Mouse (Mus musculus): ENCODE measurements around the gene Gpr19. TPM values are rescaled to one million over a fixed set of nuclear protein-coding genes. Genes with fewer than 3 reads are reported as not detected.

The Gpr19 gene
- polyA plus RNA-seq, 1 experiment from 2014 or later, result 13.2 TPM

DNA sequence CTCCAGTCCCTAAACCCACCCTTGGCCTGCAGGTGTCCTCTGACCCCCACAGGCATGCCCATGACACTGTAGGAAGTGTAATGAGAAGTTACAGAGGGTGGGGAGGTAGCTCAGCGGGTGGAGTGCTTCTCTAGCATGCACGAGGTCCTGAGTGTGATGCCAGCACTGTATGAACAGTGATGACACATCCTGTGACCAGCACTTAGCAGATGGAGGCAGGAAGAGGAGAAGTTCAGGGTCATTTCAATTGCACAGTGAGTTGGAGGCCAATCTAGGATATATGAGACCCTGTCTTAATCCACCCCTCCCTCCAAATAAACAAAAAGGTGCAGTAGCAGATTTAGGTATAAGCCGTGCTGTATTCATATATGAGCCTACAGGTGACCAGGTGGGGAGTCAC is 48.4 kb downstream of the Gpr19 start:
- H3K9ac ChIP-seq (replicated peaks; ENCODE audit: low read length), result no peak overlapping the region
- DNase-seq (ENCODE audit: low spot score) (no peak), ATAC-seq (replicated peaks; ENCODE audit: insufficient number of reproducible peaks, low FRiP score, low TSS enrichment, low read depth) (no peak)
- H3K27me3 ChIP-seq (ENCODE audit: control insufficient read depth, insufficient read depth, low read length), result no peaks in the 10 kb centered on the region
- 77% methylated on average over 3 of the region's 3 CpGs for WGBS
- no peak overlapping the region for H3K4me2 ChIP-seq (ENCODE audit: low read depth, low read length)
- no peaks in the 10 kb centered on the region for H3K4me1 ChIP-seq (ENCODE audit: control insufficient read depth, insufficient read depth, low read length)
- no peak overlapping the region for H3K27ac ChIP-seq (replicated peaks; ENCODE audit: low read depth, low read length)
- H3K4me3 ChIP-seq (ENCODE audit: low read depth, low read length), result no peak overlapping the region
- H3K9me3 ChIP-seq (replicated peaks; ENCODE audit: control insufficient read depth, low read length), result no peaks in the 10 kb centered on the region
- H3K36me3 ChIP-seq (replicated peaks; ENCODE audit: control insufficient read depth, insufficient read depth, low read depth, low read length), result no peaks in the 10 kb centered on the region

DNA sequence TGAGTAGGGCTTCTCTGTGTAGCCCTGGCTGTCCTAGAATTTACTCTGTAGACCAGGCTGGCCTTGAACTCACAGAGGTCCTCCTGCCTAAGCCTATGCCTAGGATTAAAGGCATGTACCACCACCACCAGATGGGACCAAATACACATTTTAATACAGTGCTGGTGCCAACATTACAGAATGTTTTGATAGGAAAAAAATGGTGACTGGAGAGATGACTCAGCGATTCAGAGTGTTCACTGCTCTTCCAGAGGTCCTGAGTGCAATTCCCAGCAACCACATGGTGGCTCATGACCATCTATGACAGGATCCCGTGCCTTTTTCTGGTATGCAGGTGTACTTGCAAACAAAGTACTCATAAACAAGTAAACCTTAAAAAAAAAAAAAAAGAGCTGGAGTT is 48.9 kb downstream of the Gpr19 start:
- Histone ChIP-seq H3K36me3 (replicated peaks; ENCODE audit: control insufficient read depth, insufficient read depth, low read depth, low read length) (no peaks in the 10 kb centered on the region), H3K4me2 (ENCODE audit: low read depth, low read length) (no peak overlapping the region), H3K4me3 (ENCODE audit: low read depth, low read length) (no peak overlapping the region), H3K9ac (replicated peaks; ENCODE audit: low read length) (no peak overlapping the region), H3K4me1 (ENCODE audit: control insufficient read depth, insufficient read depth, low read length) (no peaks in the 10 kb centered on the region), H3K27me3 (ENCODE audit: control insufficient read depth, insufficient read depth, low read length) (no peaks in the 10 kb centered on the region), H3K27ac (replicated peaks; ENCODE audit: low read depth, low read length) (no peak overlapping the region), H3K9me3 (replicated peaks; ENCODE audit: control insufficient read depth, low read length) (no peaks in the 10 kb centered on the region)
- 81% methylated on average over 2 of the region's 2 CpGs for WGBS
- no peak for ATAC-seq (replicated peaks; ENCODE audit: insufficient number of reproducible peaks, low FRiP score, low TSS enrichment, low read depth)
- no peak for DNase-seq (ENCODE audit: low spot score)

DNA sequence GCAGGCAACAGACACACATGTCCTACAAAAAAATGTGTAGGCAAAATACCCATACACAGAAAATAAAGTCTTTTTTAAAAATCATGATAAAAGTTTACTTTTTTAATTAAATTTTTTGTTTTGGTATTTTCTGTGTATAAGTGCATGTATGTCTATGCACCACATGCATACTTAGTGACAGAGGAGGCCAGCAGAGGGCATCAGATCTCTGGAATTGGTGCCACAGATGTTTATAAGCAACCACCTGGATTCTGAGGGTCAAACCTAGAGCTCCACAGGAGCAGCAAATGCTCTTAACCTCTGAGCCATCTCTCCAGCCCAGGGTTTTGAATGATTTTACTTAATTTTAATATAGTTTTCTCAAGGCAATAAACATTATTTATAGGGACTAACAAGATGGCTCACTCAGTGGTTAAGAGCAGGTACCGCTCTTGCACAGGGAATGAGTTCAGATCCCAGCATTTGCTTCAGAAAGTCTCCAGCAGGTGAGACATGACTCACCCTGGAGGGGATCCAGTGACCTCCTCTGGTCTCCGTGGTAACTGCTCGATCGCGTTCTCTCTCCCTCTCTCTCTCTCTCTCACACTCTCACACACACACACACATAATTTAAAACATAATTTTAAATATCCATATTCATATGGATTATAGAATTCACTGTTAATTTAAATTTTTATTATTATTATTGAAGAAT is 50.0 kb downstream of the Gpr19 start:
- DNase-seq (ENCODE audit: low spot score), result peak; percentile 60
- ATAC-seq (replicated peaks; ENCODE audit: insufficient number of reproducible peaks, low FRiP score, low TSS enrichment, low read depth), result no peak
- Histone ChIP-seq H3K27ac (replicated peaks; ENCODE audit: low read depth, low read length) (no peak overlapping the region), H3K36me3 (replicated peaks; ENCODE audit: control insufficient read depth, insufficient read depth, low read depth, low read length) (no peaks in the 10 kb centered on the region), H3K9ac (replicated peaks; ENCODE audit: low read length) (no peak overlapping the region), H3K9me3 (replicated peaks; ENCODE audit: control insufficient read depth, low read length) (no peaks in the 10 kb centered on the region), H3K4me2 (ENCODE audit: low read depth, low read length) (no peak overlapping the region), H3K4me3 (ENCODE audit: low read depth, low read length) (no peak overlapping the region), H3K4me1 (ENCODE audit: control insufficient read depth, insufficient read depth, low read length) (no peaks in the 10 kb centered on the region), H3K27me3 (ENCODE audit: control insufficient read depth, insufficient read depth, low read length) (no peaks in the 10 kb centered on the region)
- 79% methylated on average over 5 of the region's 5 CpGs for WGBS

DNA sequence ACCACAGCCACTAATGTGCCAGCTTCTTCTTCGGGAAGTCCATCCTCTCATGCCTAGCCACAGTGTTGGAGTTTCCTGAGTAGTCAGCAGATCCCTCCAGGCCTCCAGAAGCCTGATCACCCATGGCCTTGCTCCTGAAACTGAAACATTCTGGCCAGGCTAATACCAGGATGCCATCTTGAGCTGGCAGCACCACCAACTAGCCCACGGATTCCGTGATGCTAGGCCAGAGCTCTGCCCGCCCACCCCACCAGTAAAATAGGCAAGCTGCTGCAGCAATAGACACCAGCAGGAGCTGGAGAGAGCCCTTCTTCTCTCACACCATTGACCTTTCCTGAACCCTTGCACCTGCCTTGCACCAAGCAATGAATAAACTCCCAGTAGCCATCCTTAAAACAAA is 50.8 kb downstream of the Gpr19 start:
- Histone ChIP-seq H3K36me3 (replicated peaks; ENCODE audit: control insufficient read depth, insufficient read depth, low read depth, low read length) (no peaks in the 10 kb centered on the region), H3K9me3 (replicated peaks; ENCODE audit: control insufficient read depth, low read length) (no peaks in the 10 kb centered on the region), H3K4me2 (ENCODE audit: low read depth, low read length) (no peak overlapping the region), H3K27ac (replicated peaks; ENCODE audit: low read depth, low read length) (no peak overlapping the region), H3K9ac (replicated peaks; ENCODE audit: low read length) (no peak overlapping the region), H3K27me3 (ENCODE audit: control insufficient read depth, insufficient read depth, low read length) (no peaks in the 10 kb centered on the region), H3K4me1 (ENCODE audit: control insufficient read depth, insufficient read depth, low read length) (no peaks in the 10 kb centered on the region), H3K4me3 (ENCODE audit: low read depth, low read length) (no peak overlapping the region)
- DNase-seq (ENCODE audit: low spot score) (no peak), ATAC-seq (replicated peaks; ENCODE audit: insufficient number of reproducible peaks, low FRiP score, low TSS enrichment, low read depth) (no peak)
- 88% methylated on average over 4 of the region's 4 CpGs for WGBS

DNA sequence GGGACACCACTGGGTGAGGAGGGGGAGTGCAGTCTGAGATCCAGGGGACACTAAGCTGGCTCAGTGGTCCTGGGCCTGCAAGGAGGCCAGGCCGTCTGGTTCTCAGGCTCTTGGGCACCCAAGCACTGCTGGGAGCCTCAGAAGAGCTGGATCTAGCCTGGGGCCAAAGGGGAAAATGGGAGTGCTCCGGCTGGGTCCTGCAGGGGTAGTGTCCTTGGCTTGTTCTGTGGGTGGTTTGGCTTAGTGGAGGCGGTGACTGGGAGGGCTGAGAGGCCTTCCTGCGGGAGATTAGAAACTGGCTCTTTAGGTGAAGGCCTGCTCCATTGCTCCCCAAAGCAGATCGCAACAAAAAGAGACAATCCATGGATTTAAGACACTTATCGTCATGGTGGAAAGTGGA is 52.1 kb downstream of the Gpr19 start:
- Histone ChIP-seq H3K9me3 (replicated peaks; ENCODE audit: control insufficient read depth, low read length) (no peaks in the 10 kb centered on the region), H3K4me1 (ENCODE audit: control insufficient read depth, insufficient read depth, low read length) (no peaks in the 10 kb centered on the region), H3K4me3 (ENCODE audit: low read depth, low read length) (no peak overlapping the region), H3K27ac (replicated peaks; ENCODE audit: low read depth, low read length) (no peak overlapping the region), H3K36me3 (replicated peaks; ENCODE audit: control insufficient read depth, insufficient read depth, low read depth, low read length) (no peaks in the 10 kb centered on the region), H3K27me3 (ENCODE audit: control insufficient read depth, insufficient read depth, low read length) (no peaks in the 10 kb centered on the region), H3K4me2 (ENCODE audit: low read depth, low read length) (no peak overlapping the region), H3K9ac (replicated peaks; ENCODE audit: low read length) (no peak overlapping the region)
- DNase-seq (ENCODE audit: low spot score) (no peak), ATAC-seq (replicated peaks; ENCODE audit: insufficient number of reproducible peaks, low FRiP score, low TSS enrichment, low read depth) (no peak)
- 76% methylated on average over 6 of the region's 6 CpGs for WGBS

DNA sequence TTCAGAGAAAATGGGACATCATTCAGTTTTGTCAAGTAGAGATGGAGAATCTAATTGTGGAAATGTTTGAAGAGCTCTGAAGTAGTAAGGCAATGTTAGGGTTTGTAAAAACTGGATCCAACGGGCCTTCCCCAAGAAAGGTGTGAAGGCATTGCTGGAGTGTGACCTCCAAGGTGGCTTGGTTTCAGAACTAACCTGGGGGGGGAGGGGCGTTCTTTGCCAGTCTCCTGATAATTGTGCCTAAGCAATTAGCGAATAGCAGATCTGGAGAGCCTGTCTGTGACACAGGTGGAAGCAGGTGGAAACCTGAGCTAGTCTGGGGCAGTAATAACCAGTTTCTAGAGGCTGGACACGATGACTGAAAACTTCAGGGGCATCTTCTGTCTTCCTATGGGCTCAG is 52.7 kb downstream of the Gpr19 start:
- no peak overlapping the region for H3K27ac ChIP-seq (replicated peaks; ENCODE audit: low read depth, low read length)
- H3K9ac ChIP-seq (replicated peaks; ENCODE audit: low read length), result no peak overlapping the region
- ATAC-seq (replicated peaks; ENCODE audit: insufficient number of reproducible peaks, low FRiP score, low TSS enrichment, low read depth), result no peak
- H3K9me3 ChIP-seq (replicated peaks; ENCODE audit: control insufficient read depth, low read length), result no peaks in the 10 kb centered on the region
- no peaks in the 10 kb centered on the region for H3K36me3 ChIP-seq (replicated peaks; ENCODE audit: control insufficient read depth, insufficient read depth, low read depth, low read length)
- DNase-seq (ENCODE audit: low spot score), result no peak
- no peaks in the 10 kb centered on the region for H3K27me3 ChIP-seq (ENCODE audit: control insufficient read depth, insufficient read depth, low read length)
- H3K4me3 ChIP-seq (ENCODE audit: low read depth, low read length), result no peak overlapping the region
- no peak overlapping the region for H3K4me2 ChIP-seq (ENCODE audit: low read depth, low read length)
- H3K4me1 ChIP-seq (ENCODE audit: control insufficient read depth, insufficient read depth, low read length), result no peaks in the 10 kb centered on the region
- WGBS, result 75% methylated on average over 4 of the region's 4 CpGs

DNA sequence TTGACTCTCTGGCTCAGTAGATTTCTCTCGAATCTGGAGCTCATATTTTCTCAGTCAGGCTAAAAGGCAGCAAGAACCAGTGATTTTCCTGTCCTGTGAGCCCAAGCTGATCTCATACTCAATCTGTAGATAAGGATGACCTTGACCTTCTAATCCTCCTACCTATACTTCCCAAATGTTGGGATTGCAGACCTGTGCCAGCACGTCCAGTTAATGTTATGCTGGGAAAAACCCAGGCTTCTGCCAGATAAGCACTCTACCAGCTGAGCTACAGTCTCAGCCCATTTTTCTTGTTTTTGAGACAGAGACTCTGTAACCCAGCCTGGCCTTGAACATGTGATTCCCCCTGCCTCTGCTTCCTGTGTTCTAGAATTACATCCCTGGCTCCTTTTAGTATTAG is 58.0 kb downstream of the Gpr19 start:
- Histone ChIP-seq H3K4me3 (ENCODE audit: low read depth, low read length) (no peak overlapping the region), H3K4me1 (ENCODE audit: control insufficient read depth, insufficient read depth, low read length) (no peaks in the 10 kb centered on the region), H3K27me3 (ENCODE audit: control insufficient read depth, insufficient read depth, low read length) (no peaks in the 10 kb centered on the region), H3K9ac (replicated peaks; ENCODE audit: low read length) (no peak overlapping the region), H3K9me3 (replicated peaks; ENCODE audit: control insufficient read depth, low read length) (no peaks in the 10 kb centered on the region), H3K27ac (replicated peaks; ENCODE audit: low read depth, low read length) (no peak overlapping the region), H3K4me2 (ENCODE audit: low read depth, low read length) (no peak overlapping the region), H3K36me3 (replicated peaks; ENCODE audit: control insufficient read depth, insufficient read depth, low read depth, low read length) (no peaks in the 10 kb centered on the region)
- no peak for DNase-seq (ENCODE audit: low spot score)
- WGBS, result 65% methylated on average over 2 of the region's 2 CpGs
- no peak for ATAC-seq (replicated peaks; ENCODE audit: insufficient number of reproducible peaks, low FRiP score, low TSS enrichment, low read depth)

DNA sequence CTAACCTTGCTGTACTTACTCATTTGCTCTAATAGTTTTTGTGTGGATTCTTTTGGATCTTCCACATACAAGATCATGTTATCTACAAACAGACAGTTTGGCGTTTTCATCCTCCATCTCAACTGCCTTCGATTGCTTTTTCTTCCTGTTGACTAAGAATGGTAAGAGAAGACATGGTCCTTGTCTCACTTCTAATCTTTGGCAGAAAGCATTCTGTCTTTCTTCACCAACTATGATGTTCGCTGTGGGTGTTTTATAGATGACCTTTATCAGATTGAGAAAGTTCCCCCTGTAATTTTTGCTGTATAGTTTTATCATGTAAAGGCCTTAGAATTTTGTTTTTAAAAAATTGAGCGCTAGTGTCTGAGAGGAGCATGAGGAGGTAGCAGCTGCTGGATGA is 60.3 kb downstream of the Gpr19 start:
- DNase-seq (ENCODE audit: low spot score) (no peak), ATAC-seq (replicated peaks; ENCODE audit: insufficient number of reproducible peaks, low FRiP score, low TSS enrichment, low read depth) (no peak)
- no peaks in the 10 kb centered on the region for H3K36me3 ChIP-seq (replicated peaks; ENCODE audit: control insufficient read depth, insufficient read depth, low read depth, low read length)
- H3K9ac ChIP-seq (replicated peaks; ENCODE audit: low read length), result no peak overlapping the region
- H3K27me3 ChIP-seq (ENCODE audit: control insufficient read depth, insufficient read depth, low read length), result no peaks in the 10 kb centered on the region
- no peak overlapping the region for H3K4me2 ChIP-seq (ENCODE audit: low read depth, low read length)
- no peak overlapping the region for H3K4me3 ChIP-seq (ENCODE audit: low read depth, low read length)
- 85% methylated on average over 4 of the region's 4 CpGs for WGBS
- no peak overlapping the region for H3K27ac ChIP-seq (replicated peaks; ENCODE audit: low read depth, low read length)
- H3K4me1 ChIP-seq (ENCODE audit: control insufficient read depth, insufficient read depth, low read length), result no peaks in the 10 kb centered on the region
- H3K9me3 ChIP-seq (replicated peaks; ENCODE audit: control insufficient read depth, low read length), result no peaks in the 10 kb centered on the region
